Mouse (Mus musculus) layer of hippocampus, adult 11-12 months (tissue): ENCODE data around the gene Cyfip2.

Experiments used
- DNase-seq: peaks from one replicate; pipeline ENCODE4 v3.0.0; 2022; ENCODE audit warnings: low spot score

The Cyfip2 gene

GRCm38 (mm10) chr11:46276778-46277177, 35.9 kb downstream of the Cyfip2 start:
- no peak for DNase-seq

- no peak for DNase-seq
These were observed 36.5 kb downstream of the Cyfip2 start for GRCm38 (mm10) chr11:46276168-46276567.

- DNase-seq, result peak; percentile 85
These were observed 37.4 kb downstream of the Cyfip2 start for GRCm38 (mm10) chr11:46275302-46275701.

- DNase-seq, result no peak
These were observed 38.7 kb downstream of the Cyfip2 start for GRCm38 (mm10) chr11:46273969-46274368.

DNA sequence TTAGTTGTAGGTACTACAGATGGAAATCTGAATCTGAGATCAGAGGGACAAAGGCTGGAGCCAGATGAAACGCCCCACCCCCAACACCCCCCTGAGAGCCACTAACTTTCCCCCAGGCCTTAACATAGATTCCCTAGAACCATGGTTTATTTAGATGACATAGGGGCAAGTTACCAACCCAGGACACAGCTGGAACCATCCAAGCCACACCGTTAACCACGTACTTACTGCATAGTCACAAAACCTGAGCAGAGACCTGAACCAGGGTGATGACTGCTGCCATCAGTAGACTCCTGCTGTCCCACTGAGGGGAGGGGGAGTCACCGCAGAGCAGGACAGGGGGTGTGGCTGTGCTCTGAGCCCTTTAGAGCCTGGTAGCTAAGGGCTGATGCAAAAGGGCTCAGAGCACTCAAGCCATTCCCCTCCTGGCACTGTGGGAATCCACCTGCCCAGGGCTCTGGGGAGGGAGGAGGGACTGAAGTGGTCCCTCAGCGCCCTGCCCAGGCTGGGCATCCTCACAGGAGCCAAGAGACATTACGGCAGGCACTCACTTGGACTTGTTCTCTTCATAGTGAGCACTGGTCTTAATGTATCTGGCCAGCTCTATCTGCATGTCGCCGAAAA, 40.5 kb downstream of the Cyfip2 start:
- DNase-seq, result no peak

GRCm38 (mm10) chr11:46269893-46270292, 42.8 kb downstream of the Cyfip2 start:
- no peak for DNase-seq

DNA sequence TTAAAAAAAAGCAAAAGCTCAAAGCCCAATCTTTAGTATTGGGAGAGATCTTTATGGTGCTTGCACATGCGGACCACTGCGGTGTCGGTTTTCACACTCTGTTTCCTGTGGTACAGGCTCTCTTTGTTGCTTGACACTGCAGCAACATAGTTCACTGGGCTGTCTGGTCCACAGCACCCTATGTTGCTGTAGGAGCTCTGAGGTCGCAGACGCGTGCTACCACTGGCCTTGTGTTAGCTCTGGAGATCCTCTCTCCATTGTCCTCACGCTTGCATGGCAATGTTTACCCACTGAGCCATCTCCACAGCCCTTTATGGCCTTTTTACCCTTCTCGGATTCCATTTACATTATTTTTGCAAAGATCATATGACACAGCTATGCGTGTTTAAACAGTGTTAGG, 43.3 kb downstream of the Cyfip2 start:
- DNase-seq, result no peak

DNA sequence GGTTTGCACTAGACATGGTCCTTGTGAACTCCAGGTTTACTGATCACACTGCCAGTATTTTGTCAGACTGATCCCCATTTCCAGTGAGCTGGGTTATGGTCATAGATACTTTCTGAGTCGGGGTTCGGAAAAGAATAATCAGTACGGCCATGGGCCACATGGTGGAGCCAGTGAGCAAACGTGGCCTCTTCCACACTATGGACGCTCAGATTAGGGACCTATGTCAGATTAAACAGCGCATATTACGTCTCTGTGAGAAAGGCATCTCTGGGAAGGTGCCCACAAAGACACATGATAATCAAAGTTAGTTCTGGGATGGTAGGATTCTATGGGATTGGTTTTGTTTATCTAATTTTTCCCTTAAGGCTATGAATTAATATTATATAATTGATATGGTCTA, 43.7 kb downstream of the Cyfip2 start:
- DNase-seq, result peak; percentile 70

DNA sequence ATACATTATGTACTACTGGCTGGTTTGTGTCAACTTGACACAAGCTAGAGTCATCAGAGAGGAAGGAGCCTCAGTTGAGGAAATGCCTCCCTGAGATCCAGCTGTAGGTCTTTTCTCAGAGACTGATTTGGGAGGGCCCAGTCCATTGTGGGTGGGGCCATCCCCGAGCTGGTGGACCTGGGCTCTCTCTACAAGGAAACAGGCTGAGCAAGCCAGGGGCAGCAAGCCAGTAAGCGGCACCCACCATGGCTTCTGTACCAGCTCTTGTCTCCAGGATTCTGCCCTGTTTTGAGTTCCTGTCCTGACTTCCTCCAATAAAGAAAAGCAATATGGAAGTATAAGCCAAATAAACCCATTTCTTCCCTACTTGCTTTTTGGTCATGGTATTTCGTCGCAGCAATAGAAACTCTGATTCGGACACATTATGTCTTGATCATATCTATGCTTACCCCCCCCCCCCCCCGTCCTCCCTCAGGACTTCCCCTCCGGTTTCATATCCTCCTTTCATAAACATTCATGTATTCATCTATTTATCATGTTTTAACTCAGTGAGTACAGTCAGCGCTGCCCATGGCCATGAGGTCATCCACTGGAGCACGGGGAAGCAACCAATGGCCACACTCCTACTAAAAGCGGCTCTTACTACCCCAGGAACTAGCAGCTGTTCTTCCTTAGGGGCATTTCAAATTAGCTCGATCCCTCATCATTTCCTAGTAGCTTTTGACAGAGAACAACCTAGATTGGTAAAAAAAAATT, 47.5 kb downstream of the Cyfip2 start:
- no peak for DNase-seq

- DNase-seq, result no peak
These were observed 48.1 kb downstream of the Cyfip2 start for GRCm38 (mm10) chr11:46264584-46264983.

DNA sequence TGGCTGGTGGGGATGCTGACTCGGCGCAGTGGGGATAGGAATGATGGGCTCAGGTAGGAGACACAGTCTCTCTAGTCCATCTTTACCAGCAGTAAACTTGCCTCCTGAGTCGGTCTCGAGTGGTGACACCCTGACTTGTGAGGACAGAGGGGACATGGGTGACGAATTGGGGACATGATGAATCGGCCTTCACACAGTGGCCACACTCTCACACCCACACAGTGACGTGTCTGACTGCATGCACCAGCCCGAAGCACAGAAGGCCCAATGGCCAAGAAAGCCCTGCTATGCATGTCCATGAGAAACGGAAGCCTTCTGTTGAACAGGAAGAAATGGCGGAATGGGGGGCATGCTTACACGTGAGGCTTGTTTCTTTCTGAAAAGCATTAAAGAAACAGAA, 49.4 kb downstream of the Cyfip2 start:
- no peak for DNase-seq

DNA sequence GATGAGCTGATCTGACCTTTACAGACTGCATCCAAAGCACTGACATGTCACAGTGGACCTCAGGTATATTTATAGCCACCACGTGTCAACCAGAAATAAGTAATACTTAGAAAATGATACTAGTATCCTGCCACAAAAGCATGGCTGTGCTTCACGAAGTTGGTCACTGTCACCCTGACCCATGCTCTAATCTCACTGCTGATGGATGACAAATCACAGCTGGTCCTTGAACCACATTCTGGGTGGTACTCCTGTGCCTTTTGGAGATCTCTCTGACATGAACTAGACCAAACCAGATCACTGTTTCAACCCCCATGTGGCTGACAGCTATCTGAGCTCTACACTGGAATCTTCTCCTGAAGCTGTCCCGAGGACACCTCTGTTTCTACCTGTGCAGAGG, 49.8 kb downstream of the Cyfip2 start:
- DNase-seq, result no peak

GRCm38 (mm10) chr11:46258749-46259148, 53.9 kb downstream of the Cyfip2 start:
- DNase-seq, result no peak

- no peak for DNase-seq
These were observed 54.5 kb downstream of the Cyfip2 start for GRCm38 (mm10) chr11:46258207-46258606.

- DNase-seq, result no peak
These were observed 57.4 kb downstream of the Cyfip2 start for GRCm38 (mm10) chr11:46255291-46255690.

DNA sequence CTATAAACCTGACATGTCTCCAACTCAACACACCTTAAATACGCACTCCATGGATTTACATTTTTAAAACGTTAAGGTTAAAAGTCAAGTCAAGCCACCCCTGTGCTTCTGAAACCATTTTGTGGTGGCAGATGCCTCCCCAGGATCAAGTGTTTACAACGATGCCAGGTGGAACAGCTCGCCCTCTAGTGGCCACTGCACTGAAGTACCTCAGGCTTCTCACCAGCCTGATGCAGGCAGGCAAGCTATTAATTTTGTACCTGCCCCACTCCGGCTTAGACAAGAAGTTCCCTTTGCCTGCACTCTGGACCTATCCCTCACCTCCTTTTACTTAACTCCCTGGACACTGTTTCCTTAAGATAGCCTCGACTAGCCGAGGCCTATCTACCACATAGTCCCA, 60.7 kb downstream of the Cyfip2 start:
- peak; percentile 65 for DNase-seq

DNA sequence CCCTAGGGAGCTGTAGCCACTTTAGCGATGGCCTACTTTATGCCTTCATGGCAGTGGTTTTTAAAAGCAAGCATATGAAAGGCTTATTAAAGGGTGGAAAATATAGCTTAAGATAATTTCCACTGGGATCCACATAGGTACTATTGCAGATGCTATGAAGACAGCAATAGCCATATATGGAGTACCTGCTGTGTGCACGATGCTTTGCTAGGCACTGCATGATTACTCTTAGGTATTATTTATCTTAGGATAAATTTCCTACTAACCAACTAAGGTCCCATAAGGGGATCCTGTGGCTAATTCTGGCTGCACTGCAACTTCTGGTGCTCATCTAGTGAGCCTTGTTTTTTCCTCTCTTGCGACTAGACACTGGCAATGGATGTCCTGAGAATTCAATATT, 64.3 kb downstream of the Cyfip2 start:
- DNase-seq, result no peak

- no peak for DNase-seq
These were observed 66.3 kb downstream of the Cyfip2 start for GRCm38 (mm10) chr11:46246393-46246792.

GRCm38 (mm10) chr11:46245926-46246325, 66.7 kb downstream of the Cyfip2 start:
- DNase-seq, result no peak

DNA sequence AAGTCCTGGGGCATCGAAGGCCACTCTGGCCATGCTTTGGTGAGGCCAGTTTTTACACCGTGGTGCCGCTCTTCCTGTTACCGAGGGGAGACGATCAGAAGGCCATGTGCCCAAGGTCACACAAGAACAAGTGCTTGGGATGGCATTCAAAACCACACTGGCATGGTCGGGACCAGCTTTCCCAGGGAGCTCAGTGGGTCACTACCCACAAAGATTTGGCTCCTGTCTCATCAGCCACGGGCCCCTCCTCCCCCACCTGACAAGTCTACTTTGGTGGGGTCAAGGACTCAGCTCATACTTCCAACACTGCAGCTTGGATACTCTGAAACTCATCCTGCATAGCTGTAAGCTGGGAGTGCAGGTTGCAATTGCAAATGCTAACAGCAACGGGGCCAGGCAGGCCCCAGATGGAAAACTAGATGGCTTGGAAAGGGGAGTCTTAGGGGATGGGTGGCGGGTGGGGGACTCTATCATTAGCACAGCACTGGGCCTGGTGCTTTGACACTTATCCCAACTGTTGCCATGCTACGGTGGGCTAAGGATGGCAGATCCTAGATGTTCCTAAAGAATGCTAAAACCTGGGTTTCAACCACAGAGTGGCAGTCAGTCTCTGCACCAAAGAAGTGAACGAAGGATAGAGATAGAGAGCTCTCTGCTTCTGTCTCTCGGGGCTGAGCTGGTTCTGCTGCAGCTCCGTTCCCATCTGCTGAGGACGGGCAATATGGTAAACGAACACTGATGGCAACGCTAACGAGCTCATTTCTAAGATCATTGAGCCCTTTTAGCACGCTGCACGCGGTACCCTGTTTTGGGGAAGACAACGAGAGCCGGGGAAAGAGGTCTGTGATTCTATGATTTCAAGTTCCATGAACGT, 67.7 kb downstream of the Cyfip2 start:
- peak; percentile 37 for DNase-seq

DNA sequence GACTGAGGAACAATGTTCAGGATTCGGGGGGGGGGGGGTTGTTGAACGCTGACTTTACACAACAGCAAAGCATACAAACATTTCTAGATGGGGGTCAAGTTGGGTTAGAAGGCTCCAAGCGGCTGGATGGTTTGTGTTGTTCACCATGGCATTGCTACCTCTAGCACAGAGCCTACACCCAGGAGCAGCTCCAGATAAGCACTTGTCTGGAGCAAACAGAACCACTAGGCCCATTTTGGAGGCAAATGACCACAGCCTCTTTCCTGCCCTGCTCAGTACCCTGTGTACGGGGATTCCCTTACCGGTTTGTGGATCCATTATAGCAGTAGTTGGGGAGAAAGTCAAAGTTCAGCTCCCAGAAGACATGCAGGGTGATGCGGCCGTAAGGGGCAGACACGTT, 70.7 kb downstream of the Cyfip2 start:
- DNase-seq, result no peak

DNA sequence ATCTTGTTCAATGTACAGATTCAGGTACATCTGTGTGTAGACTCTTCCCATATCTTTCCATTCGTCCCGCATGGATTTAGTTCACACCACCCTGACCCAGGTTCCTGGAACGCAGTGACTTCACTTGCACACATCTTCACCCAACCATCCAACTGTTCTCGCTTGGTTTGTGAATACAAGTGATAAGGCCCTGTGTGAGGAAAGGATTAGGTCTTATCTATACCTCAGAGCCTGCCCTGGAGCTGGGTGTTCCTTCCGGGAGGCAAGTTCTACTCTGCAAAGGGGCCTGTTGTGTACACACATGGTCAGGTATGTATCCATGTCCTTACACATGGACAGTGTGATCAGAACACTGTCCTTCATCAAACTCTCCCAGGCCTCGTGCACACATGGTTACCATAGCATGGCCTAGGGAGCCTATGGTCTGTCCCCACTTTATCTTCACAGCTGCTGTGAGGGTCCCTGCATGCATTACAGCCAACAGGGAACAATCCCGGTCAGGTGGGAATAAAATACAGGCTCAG, 71.4 kb downstream of the Cyfip2 start:
- DNase-seq, result no peak

- peak; percentile 86 for DNase-seq
These were observed 75.7 kb downstream of the Cyfip2 start for GRCm38 (mm10) chr11:46236976-46237375.
